Mouse (Mus musculus): ENCODE measurements at regions not wholly inside any gene's neighbourhood (a gene's known extent, or its start where the extent isn't known, plus 50 kb on each side); places are given as distances from the start of the nearest gene placed in this dataset.
A peak's percentile ranks its signal among the peaks of the same experiment; 100 is the strongest.

DNA sequence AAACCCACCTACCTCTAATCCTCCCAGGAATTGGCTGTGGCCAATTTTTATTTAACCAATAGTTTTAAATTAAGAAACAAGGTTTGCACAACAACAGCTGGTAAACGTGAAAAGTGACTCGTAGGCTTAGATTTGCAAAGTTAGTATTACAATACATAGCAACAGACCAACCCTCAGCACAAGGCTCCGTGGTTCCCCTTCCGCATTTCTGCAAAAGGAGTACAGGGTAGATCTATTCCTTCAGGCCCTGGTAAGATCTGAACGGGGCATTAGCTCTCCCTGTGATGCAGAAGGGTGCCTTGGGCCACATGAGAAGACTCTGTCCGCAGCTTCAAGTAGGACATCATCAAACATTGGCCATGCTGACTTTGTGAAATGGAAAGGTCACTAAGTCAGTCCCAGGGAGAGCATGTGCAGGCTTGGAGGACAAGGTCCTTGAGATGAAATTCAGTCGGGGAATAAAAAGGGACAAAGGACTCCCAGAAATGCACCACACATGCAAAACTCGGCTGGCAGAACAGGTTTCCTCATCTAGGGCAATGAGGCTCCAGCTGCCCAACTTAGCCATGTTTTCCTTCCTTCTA lies 75.0 kb upstream of the Armc2 start:
- DNase-seq: no peak

DNA sequence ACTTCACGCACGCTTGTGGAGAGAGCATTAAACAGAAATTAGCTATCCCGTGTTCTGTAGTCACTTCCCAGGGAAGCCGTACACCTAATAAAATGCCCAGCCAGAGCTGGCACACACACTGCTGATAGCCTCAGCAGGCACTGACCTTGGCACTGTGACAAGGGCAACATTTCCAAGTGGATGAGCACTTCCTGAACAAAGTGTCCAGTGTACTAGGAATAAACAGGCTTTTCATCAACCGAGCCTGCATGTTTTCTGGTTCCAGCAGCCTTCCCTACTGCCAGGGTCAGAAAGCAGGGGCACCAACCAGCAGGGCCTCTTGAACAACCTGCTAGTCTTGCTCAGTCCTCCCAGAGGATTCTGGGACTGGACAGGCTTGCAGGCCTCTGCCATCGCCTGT lies 74.3 kb upstream of the Armc2 start:
- peak; percentile 88 to 91 for DNase-seq

DNA sequence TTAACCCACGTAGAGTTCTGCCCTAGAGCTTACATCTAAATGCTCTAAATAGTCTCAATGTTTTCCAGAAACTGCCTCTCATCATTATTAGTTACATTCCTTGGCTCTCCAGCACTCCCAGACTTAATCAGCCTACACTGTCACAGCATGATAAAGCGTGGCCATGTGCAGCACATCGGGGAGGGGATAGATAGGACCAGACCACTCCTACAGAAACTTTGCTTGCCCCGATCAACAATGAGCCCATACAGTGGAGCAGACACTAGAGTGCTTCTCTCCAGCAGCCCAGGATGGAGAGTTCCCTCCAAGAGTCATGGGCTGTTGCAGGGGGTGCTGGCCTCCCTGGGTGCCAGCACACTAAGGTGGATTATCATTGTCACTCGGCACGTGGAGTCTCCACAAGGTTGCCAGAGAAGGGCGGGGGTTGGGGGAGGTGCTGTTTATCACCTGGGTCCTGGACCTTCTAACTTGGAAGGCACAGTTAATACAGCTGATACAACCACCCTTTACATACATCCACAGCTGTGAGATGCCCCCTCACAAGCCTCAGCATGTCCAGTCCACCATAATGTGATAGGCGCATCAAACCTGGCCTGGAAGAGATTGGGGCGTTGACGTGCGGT lies 73.4 kb upstream of the Armc2 start:
- no peak for DNase-seq

DNA sequence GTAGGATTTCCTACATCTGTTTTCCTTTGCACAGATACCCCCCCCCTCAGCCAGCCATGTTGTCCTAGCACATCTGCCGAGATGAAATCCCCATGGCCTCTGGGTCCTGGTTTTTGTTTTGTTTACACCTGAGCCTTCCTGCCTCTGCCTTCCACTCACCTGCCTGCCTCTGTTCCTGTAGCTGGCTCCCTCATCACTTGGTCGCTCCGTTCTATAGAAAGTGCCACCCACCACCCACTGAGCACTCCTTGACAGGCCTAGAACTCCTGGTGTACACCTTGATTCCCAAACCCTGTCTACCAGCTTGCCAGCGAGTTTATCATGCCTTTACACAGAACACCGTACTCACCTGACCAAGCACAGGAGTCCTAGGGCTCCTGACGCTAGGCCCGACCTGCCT lies 72.6 kb upstream of the Armc2 start:
- DNase-seq: no peak

DNA sequence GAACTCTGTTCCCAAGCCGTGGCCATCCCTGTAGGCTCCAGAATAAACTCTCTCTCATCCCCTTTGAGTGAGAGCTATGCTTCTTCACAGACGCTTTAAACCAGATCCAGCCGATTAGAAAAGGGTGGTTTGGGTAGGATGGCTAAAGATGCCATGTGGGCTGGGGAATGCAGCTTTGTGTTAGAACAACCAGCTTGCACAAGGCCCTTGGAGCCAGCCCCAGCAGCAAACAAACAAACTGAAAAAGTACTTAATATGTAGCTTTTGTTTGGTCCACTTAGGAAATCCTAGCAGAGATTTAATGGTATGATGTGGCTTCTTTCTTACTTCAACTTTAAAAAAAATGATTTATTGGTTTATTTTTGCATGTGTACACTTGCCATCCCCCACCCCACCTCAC lies 71.9 kb upstream of the Armc2 start:
- no peak for DNase-seq

DNA sequence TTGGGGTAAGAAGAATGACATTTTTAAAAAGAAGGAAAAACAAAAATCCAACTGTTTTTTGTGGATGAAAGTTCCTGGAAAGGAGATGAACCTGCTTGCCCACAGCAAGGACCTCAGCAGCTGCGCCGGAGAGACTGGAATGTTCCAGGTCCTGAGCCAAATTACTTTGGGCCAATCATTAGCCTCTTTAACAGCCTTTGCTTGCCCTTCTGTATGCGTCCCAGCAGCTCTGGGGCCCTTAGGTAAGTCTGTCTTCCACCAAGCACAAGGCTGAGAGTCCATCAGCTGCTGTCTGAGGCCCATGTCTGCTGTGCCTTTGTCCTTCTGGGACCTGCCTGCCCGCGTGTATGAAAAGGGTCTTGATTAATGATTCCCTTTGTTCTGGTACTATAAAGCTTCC lies 71.4 kb upstream of the Armc2 start:
- DNase-seq: no peak

DNA sequence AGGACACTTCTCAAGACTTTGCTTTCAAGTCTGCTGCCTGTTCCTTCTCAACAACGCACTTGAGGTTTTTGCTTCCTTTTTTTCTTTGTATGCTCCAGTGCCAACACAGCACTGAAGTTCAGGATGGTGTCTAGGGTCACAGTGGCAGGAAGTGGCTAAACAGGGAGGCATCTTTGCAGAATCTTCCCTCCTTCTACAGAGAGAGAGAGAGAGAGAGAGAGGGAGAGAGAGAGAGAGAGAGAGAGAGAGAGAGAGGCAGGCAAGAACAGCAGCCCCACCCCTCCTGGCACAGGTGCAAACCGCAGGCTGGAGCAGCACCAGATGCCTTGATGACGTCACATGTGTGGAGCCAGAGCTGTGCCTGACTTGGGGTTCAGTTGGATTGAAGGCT lies 71.0 kb upstream of the Armc2 start:
- no peak for DNase-seq

DNA sequence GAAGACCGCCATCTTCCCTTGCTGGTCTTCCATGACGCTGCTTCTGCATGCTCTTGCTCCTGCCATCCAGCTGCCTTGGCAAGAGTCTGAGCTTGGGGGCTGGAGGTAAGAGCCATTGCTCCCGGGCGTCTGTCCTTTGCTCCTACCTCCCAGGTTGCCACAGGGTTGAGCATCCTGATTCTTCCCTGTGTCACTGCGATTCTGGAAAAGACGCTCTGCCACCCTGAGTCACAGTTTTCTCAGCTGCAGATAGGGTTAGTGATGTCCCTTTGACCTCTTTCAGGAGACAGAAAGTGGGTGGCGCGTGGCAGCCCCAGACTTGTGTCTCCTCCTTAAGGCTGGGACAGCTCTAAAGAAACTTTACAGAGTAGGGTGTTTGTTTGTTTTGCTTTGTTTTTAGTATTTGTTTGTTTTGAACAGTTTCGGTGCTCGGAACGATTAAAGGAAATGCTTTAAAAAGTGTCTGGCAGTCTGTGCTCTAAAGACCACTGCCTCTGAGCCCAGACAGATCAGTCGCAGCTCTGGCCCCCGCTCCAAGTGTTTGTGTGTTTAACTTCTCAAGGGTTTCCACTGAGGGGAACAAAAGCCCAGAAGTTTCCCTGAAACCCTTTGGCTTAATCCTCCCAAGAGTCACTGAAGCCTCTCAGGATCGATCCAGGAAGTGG lies 70.5 kb upstream of the Armc2 start:
- no peak for DNase-seq

DNA sequence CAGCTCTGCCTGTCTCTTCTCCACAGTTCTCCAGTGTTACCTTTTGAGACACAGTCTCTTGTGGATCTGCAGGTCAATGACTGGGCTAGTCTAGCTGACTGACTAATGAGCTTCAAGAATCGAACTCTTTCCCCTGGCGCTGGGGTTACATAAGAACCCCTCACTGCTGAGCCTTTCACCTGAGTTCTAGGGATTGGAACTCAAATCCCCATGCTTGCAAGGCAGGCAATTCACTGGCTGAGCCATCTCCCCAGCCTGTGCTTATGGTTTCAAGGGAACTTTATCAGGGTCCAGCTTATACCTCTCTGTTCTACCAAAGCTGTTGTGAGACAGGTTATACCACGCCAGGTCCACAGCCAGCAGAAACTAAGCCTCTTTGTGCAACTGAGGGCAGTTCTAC lies 69.7 kb upstream of the Armc2 start:
- no peak for DNase-seq

DNA sequence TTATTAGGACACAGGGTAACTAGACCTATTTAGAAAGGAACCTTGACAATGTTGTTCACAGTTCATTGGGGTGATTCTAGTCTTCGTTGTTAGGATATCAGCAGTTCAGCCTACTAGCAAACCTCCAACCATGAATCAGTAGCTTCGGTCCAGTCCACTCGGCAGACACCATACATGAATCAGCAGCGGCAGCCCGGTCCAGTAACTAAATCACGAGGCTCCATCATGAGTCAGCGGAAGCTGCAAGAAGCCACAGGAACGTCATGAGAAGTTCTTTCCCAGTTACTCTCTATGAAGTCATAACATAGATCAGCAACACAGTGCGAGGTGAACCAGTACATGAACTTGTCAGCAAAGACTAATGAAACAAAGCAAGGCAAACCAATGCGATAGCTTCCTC lies 68.4 kb upstream of the Armc2 start:
- no peak for DNase-seq

DNA sequence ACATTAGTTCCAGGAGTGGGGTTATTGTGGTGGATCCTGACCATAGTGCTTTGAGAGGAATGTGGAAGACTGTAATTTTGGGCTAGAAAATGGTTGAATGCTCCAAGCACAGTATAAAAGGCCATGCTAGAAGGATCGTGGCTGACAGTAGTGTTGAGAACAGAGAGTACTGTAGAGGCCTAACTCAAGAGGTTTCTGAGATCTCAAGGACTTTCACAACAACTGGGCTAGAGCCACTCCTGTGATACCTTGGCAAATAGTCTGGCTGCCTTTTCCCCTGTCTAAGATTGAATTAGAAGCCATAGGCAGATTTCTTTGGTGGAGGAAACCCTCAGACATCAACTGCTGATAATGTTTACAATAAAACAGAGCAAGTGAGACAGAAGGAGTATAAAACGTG lies 67.1 kb upstream of the Armc2 start:
- DNase-seq: no peak

DNA sequence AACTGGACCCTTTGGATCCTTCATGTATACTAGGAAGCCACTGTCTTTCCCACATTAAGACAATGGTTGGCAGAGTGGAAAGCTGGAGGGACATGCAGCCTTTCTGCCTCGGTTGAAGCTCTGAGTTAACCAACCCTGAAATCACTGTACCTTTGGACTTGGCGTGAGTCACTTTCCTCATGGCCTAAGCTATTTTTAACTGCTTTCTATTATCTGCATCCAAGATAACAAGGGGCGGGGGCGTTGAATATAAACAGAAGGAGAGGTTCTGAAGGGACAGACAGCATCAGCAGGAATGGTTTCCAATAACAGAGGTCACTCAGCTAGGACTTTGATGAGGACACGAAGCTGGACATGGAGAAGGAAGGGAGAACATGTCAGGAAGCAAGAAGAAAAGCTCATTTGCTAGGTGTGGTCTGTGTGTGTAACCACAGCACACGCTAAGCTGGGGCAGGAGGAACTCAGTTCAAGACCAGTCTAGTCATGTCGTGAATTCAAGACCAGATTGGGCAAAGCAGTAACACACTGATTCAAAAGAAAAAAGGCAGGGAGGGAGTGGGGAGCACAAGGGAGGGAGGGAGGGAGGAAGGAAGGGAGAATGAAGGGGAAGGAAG lies 64.1 kb upstream of the Armc2 start:
- no peak for DNase-seq

DNA sequence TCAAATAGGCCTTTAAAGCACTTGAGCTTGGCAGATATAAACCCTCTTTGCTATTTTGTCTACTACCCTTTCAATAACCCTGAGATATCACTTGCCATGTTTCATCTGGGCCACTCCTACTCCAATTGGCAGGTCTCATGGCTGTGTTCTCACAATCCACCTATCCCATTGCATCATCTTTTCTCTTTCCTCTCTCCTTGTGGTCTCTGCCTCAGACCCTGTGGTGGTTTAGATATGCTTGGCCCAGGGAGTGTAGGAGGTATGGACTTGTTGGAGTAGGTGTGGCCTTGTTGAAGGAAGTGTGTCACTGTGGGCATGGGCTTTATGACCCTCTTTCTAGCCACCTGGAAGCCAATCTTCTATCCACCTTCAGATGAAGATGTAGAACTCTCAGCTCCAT lies 61.5 kb upstream of the Armc2 start:
- no peak for DNase-seq

DNA sequence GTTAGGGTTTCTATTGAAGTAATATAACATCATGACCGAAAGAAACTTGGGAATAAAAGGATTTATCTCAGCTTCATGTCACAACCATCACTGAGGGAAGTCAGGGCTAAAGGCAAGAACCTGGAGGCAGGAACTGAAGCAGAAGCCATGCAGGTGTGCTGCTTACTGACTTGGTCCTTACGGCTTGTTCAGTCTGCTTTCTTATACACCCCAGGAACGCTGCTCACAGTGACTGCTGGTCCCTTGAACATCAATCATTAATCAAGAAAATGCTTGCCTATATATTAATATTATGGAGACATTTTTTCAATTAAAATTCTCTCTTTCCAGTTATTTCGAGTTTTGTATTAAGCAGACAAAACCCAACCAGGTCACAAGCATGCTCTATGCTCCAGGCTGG lies 58.5 kb upstream of the Armc2 start:
- DNase-seq: no peak

DNA sequence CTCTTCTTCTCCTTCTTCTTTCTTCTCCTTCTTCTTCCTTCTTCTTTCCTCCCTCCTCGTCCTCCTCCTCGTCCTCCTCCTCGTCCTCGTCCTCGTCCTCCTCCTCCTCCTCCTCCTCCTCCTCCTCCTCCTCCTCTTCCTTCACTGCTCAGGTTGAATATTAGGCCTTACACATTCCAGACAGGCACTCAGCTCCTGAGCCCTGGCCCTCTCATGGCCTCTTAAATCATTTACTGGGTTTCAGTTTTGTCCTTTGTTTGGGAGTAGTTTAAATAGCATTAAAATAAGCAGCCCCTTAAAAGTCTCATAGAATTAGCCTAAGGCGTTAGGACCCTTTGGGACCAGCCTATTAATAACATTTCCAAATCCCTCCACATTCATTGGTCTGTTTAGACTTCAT lies 57.3 kb upstream of the Armc2 start:
- DNase-seq: no peak

DNA sequence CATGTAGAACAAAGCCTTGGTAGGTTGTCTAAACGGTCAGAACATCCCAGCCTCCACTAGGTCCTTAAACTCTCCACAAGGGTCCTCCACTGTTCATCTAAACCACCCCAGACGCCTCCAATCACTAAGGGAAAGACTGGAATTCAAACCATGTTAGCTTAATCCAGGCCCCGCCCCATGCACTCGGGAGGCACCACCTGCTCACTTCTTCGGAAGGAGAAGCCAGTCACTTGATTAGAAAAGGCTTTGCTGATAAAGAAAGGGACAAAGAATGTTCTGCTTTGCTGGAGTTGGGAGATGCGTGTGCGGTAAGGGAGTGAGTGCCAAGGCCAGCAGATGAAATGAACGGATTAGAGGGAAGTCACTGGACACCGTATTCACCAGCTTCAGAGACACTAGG lies 54.5 kb upstream of the Armc2 start:
- peak in 1 of 2 experiments; percentile 20 for DNase-seq

DNA sequence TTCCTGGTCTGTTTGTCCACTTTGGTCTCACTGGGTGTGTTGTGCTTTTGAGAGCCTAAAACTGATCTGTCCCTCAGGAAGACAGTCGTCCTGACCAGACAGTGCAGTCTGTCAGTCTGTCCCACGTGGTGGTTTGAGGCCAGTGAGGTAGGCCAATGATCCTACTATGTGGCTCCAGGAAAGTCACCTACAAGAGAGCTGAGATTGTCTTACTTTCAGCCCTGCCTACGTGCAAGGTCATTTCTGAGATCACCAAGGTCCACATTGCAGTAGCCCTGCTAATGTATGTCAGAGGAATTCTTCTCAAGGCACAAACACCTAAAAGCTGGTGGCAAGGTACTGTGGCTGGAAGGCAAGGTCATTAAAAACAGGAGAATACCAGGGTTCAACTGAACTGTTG lies 53.9 kb upstream of the Armc2 start:
- no peak for DNase-seq

DNA sequence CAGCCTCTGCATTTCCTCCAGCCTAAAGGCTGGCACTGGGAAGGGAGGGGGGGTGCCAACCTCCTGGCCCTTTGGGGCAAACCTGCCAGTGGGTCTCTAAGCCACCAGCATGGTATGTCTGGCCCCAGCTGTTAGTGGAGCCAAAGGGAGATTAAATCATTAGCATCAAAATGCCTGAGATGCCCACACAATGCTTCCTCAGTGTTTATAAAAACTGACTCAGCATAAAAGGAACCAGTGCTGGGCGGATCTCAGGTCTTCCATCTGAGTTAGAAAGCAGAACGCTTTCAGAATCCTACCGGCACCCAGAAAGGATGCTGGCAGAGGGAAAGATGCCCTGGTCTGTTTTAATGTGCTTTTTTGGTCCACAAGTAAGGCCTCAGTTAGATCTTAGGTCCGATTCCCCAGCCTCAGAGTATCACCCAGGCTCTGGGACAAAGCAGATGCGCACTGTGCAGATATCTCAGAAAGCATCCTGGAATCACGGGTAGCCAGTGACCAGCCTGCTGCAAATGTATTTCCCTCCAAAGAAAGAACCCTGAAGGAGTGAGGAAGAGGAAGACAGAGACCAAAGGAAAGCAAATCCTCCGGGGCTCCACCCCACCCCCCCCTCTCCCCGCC lies 53.3 kb upstream of the Armc2 start:
- no peak for DNase-seq

DNA sequence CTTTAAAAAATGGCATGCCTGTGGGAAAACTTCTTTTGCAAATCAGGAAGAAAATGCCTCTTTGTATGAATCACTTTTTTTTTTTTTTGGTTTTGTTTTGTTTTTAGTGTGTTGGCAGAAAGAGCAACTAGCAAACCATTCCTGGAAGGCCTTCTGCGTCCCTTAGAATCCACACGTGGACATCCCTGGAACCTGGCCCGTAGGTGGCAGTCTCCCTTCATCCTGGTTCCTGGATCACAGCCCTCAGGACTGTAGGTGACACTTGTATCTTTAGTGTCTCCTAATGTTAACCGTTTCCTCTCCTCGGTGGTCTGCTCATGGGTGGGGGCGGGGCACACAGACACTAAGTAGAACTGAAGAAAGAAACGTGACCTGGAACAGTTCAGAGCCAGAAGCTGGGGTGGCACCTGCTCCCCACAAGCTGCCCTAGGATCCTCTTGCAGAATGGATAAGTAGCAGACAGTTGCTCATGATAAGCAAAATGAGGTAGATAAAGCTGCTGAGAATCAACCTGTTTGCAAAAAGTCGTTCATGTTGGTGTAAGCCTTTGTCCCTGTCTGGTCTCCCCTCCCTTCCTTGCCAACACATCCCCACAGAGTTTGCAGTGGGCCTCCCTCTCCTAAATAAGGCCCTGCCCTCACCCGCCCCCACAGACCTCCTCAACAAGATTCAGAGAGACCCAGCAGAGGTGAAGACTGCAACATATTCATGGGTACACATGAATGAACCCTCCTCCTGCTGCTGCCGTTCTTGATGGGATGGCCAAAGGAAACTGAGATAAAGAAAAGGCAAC lies 52.6 kb upstream of the Armc2 start:
- DNase-seq: peak; percentile 83 to 90

DNA sequence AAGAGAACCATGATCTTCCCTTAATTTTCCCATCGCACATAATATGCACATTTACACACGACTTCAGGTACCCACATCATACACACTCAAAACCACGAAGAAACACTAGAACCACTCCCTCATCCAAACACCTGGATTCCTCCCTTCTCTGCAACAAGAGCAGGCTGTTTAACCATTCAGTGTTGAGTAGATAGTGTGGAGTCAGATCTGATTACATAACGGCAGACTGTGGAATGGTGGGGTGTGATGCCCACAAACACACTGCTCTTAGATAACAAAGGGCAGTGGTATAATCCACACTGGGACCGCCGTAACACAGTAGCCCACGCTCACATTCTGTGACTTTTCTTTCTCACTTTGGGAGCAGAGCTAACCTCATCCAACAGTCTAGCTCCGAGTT lies 51.5 kb upstream of the Armc2 start:
- no peak for DNase-seq

DNA sequence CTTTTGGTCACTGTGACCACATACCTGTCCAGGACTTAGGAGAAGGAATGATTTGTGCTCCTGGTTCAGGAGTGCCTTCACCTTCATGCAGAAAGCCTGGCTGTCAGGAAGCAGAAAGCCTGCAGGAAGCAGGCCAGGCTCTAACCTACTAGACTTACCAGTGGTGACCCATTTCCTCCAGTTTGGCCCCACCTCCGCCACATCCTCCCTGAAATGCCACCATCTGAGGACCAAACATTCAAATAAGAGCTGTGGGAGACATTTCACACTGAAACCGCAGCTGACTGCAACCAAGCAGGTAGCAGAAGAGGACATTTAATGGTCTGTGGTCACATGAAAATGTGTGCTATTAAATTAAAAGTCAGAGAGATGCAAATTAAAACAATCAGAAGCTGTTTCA lies 50.3 kb upstream of the Armc2 start:
- no peak for DNase-seq

All from cerebellum, adult 18-20 months (tissue).